Mouse (Mus musculus) MEL (cell line): Measurements from ENCODE around the gene BC003965. TPM values are rescaled to one million over a fixed set of nuclear protein-coding genes. Genes with fewer than 3 reads are reported as not detected.
A peak's percentile ranks its signal among the peaks of the same experiment; 100 is the strongest.

ENCODE experiments used
- DNase-seq: peaks from one replicate; pipeline ENCODE4 v3.0.0; 2011; ENCODE audit warnings: low read depth, low spot score
- H3K27ac ChIP-seq: 2 replicates; pipeline ENCODE4 v1.5.1; 2012; ENCODE audit warnings: low read depth, mild to moderate bottlenecking, control low read depth, low read length, moderate library complexity; ENCODE audit not compliant: control insufficient read depth
- H3K27me3 ChIP-seq, 2 experiments: fragments of 150-350 bp in 1 of 2; sonication (generic) in 1 of 2; 2 replicates each; pipeline ENCODE4 v1.6.1; 2012; ENCODE audit warnings: low read length in 2 of 2, mild to moderate bottlenecking in 2 of 2, improper control_type of control experiment in 1 of 2, moderate library complexity in 1 of 2; ENCODE audit not compliant: insufficient read depth in 2 of 2, control insufficient read depth in 1 of 2
- H3K36me3 ChIP-seq, 2 experiments: 2 replicates each; pipeline ENCODE4 v1.6.1; 2012 to 2014; ENCODE audit warnings: low read length in 2 of 2, improper control_type of control experiment in 1 of 2, inconsistent platforms in 1 of 2, mild to moderate bottlenecking in 1 of 2; ENCODE audit not compliant: insufficient read depth in 2 of 2, control insufficient read depth in 1 of 2
- H3K4me1 ChIP-seq, 2 experiments: fragments of 150-350 bp in 1 of 2; sonication (generic) in 1 of 2; 2 replicates each; pipeline ENCODE4 v1.6.1; 2012; ENCODE audit warnings: low read length in 2 of 2, improper control_type of control experiment in 1 of 2, mild to moderate bottlenecking in 1 of 2; ENCODE audit not compliant: insufficient read depth in 2 of 2, control insufficient read depth in 1 of 2
- H3K4me3 ChIP-seq, 2 experiments: fragments of 150-350 bp in 1 of 2; sonication (generic) in 1 of 2; 2 replicates each; pipeline ENCODE4 v1.5.1; 2012; ENCODE audit warnings: low read depth in 2 of 2, low read length in 2 of 2, mild to moderate bottlenecking in 2 of 2, moderate library complexity in 2 of 2, control low read depth in 1 of 2, improper control_type of control experiment in 1 of 2; ENCODE audit not compliant: control insufficient read depth in 1 of 2, insufficient read depth in 1 of 2
- H3K79me2 ChIP-seq: 2 replicates; pipeline ENCODE4 v1.6.1; 2012; ENCODE audit warnings: mild to moderate bottlenecking, low read length, moderate library complexity; ENCODE audit not compliant: control insufficient read depth, poor library complexity, insufficient read depth
- H3K9ac ChIP-seq: 2 replicates; pipeline ENCODE4 v1.6.1; 2012; ENCODE audit warnings: low read depth, mild to moderate bottlenecking, control low read depth, low read length, moderate library complexity; ENCODE audit not compliant: control insufficient read depth, poor library complexity, severe bottlenecking
- H3K9me3 ChIP-seq: fragments of 150-350 bp; sonication (generic); replicated peaks from 2 replicates; pipeline ENCODE4 v1.6.1; 2012; ENCODE audit warnings: mild to moderate bottlenecking, low read length, improper control_type of control experiment, moderate library complexity; ENCODE audit not compliant: insufficient read depth
- BHLHE40 ChIP-seq: IDR thresholded peaks from 2 replicates; pipeline ENCODE4 v1.6.1; 2012; ENCODE audit warnings: low read depth, mild to moderate bottlenecking, inconsistent platforms, low read length, improper control_type of control experiment, borderline replicate concordance
- CHD2 ChIP-seq: IDR thresholded peaks from 2 replicates; pipeline ENCODE4 v1.6.1; 2011; ENCODE audit warnings: low read length, improper control_type of control experiment
- CTCF ChIP-seq, 3 experiments: IDR thresholded peaks in 2 of 3; conservative IDR thresholded peaks in 1 of 3; 2 replicates each; pipeline ENCODE4 v1.5.1; 2011 to 2012; ENCODE audit warnings: low read length in 3 of 3, low read depth in 2 of 3, mild to moderate bottlenecking in 2 of 3, improper control_type of control experiment in 1 of 3, inconsistent platforms in 1 of 3, mixed read lengths in 1 of 3, moderate library complexity in 1 of 3; ENCODE audit not compliant: control insufficient read depth in 1 of 3, insufficient read depth in 1 of 3, poor library complexity in 1 of 3, severe bottlenecking in 1 of 3
- E2F4 ChIP-seq: IDR thresholded peaks from 2 replicates; pipeline ENCODE4 v1.6.1; 2011; ENCODE audit warnings: low read depth, low read length, improper control_type of control experiment, borderline replicate concordance
- ELF1 ChIP-seq: IDR thresholded peaks from 2 replicates; pipeline ENCODE4 v1.6.1; 2014; ENCODE audit warnings: low read depth, mild to moderate bottlenecking, inconsistent platforms, low read length, improper control_type of control experiment, moderate library complexity
- EP300 ChIP-seq, 2 experiments: IDR thresholded peaks; 2 replicates each; pipeline ENCODE4 v1.6.1; 2011; ENCODE audit warnings: improper control_type of control experiment in 2 of 2, low read length in 2 of 2, low read depth in 1 of 2, mild to moderate bottlenecking in 1 of 2
- HCFC1 ChIP-seq: IDR thresholded peaks from 2 replicates; pipeline ENCODE4 v1.6.1; 2012; ENCODE audit warnings: low read depth, mild to moderate bottlenecking, inconsistent platforms, low read length, improper control_type of control experiment, moderate library complexity
- KAT2A ChIP-seq: conservative IDR thresholded peaks from 2 replicates; pipeline ENCODE4 v1.6.1; 2012; ENCODE audit warnings: low read depth, low read length, improper control_type of control experiment, inconsistent platforms
- MAX ChIP-seq: IDR thresholded peaks from 2 replicates; pipeline ENCODE4 v1.6.1; 2011; ENCODE audit warnings: low read length, improper control_type of control experiment
- MAZ ChIP-seq: IDR thresholded peaks from 2 replicates; pipeline ENCODE4 v1.6.1; 2012; ENCODE audit warnings: low read depth, mild to moderate bottlenecking, inconsistent platforms, low read length, improper control_type of control experiment
- MEF2A ChIP-seq: IDR thresholded peaks from 2 replicates; pipeline ENCODE4 v1.6.1; 2014; ENCODE audit warnings: low read depth, mild to moderate bottlenecking, inconsistent platforms, low read length, improper control_type of control experiment; ENCODE audit not compliant: poor library complexity, insufficient replicate concordance, severe bottlenecking; ENCODE audit errors: extremely low read depth
- MYB ChIP-seq: IDR thresholded peaks from 2 replicates; pipeline ENCODE4 v1.6.1; 2011; ENCODE audit warnings: mild to moderate bottlenecking, low read depth, low read length, improper control_type of control experiment
- NELFE ChIP-seq: IDR thresholded peaks from 2 replicates; pipeline ENCODE4 v1.6.1; 2011; ENCODE audit warnings: low read depth, low read length, improper control_type of control experiment
- NRF1 ChIP-seq: IDR thresholded peaks from 2 replicates; pipeline ENCODE4 v1.6.1; 2014; ENCODE audit warnings: low read depth, mild to moderate bottlenecking, inconsistent platforms, low read length, improper control_type of control experiment, moderate library complexity; ENCODE audit not compliant: poor library complexity, insufficient read depth, severe bottlenecking
- POLR2A ChIP-seq, 2 experiments: IDR thresholded peaks; 2 replicates each; pipeline ENCODE4 v1.6.1; 2011 to 2012; ENCODE audit warnings: low read length in 2 of 2, mild to moderate bottlenecking in 2 of 2, control low read depth in 1 of 2, improper control_type of control experiment in 1 of 2, low read depth in 1 of 2, moderate library complexity in 1 of 2; ENCODE audit not compliant: control insufficient read depth in 1 of 2, insufficient read depth in 1 of 2, poor library complexity in 1 of 2
- POLR2AphosphoS2 ChIP-seq: IDR thresholded peaks from 2 replicates; pipeline ENCODE4 v1.6.1; 2011; ENCODE audit warnings: low read length, improper control_type of control experiment
- RAD21 ChIP-seq: IDR thresholded peaks from 2 replicates; pipeline ENCODE4 v1.6.1; 2011; ENCODE audit warnings: mild to moderate bottlenecking, low read depth, low read length, improper control_type of control experiment
- RCOR1 ChIP-seq: IDR thresholded peaks from 2 replicates; pipeline ENCODE4 v1.6.1; 2012; ENCODE audit warnings: low read depth, mild to moderate bottlenecking, inconsistent platforms, low read length, improper control_type of control experiment
- TCF12 ChIP-seq: IDR thresholded peaks from 2 replicates; pipeline ENCODE4 v1.6.1; 2014; ENCODE audit warnings: low read depth, mild to moderate bottlenecking, inconsistent platforms, low read length, improper control_type of control experiment, moderate library complexity
- ZC3H11A ChIP-seq: IDR thresholded peaks from 2 replicates; pipeline ENCODE4 v1.6.1; 2012; ENCODE audit warnings: low read depth, mild to moderate bottlenecking, inconsistent platforms, low read length, improper control_type of control experiment
- ZKSCAN1 ChIP-seq: IDR thresholded peaks from 2 replicates; pipeline ENCODE4 v1.6.1; 2012; ENCODE audit warnings: low read depth, mild to moderate bottlenecking, inconsistent platforms, low read length, improper control_type of control experiment, moderate library complexity
- ZNF384 ChIP-seq: IDR thresholded peaks from 2 replicates; pipeline ENCODE4 v1.6.1; 2012; ENCODE audit warnings: low read depth, mild to moderate bottlenecking, inconsistent platforms, low read length, improper control_type of control experiment
- polyA plus RNA-seq, 2 experiments: library from polyadenylated mRNA; stranded (reverse) in 1 of 2; unstranded in 1 of 2; fragments of >175 nt in 1 of 2; fragments of >200 nt in 1 of 2; gene quantifications; 2 replicates each; pipeline versions ENCODE4 v1.2.1 to v1.2.4; 2012; ENCODE audit warnings: low replicate concordance in 2 of 2, low read depth in 1 of 2; ENCODE audit not compliant: insufficient read length in 2 of 2, insufficient read depth in 1 of 2, missing spikeins in 1 of 2
- total RNA-seq: library from RNA; depleted of rRNA; stranded (reverse); fragments of 300-350 nt; gene quantifications from 2 replicates; pipeline ENCODE4 v1.2.3, GENCODE M21; 2012

Gene BC003965
- total and polyA plus RNA-seq, 3 experiments, result 22.0 to 29.2 TPM; not detected in 1

DNA sequence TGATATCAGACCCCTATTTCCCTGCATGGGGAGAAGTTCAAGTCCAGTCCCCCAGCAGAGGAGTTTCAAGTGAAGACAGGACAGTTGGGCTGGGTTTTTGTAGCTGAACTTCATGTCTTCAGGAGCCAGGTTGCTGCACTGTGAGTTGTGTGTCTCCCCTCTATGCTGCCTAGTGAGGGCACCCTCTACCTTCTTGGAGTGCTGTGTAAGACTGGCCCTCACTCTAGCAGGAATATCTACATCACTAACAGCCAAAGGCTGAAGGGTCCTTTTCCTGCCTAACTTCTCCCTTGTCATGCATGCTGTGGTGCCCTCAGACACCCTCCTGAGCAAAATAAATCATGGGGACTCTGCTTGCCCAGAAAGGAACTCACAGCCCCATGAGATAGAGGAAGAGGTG, 1.1 kb upstream of the BC003965 start:
- TF ChIP-seq MEF2A (no peak), EP300 (IDR thresholded peaks at IDR 0.05; ENCODE audit: low read depth in 1 of 2, low read length in 2 of 2) (no peak), ZKSCAN1 (no peak), NRF1 (no peak), ZC3H11A (no peak), RAD21 (peak; percentile 22), CTCF (IDR thresholded peaks at IDR 0.05 in 2 of 3, conservative IDR thresholded peaks at IDR 0.05 in 1 of 3; ENCODE audit: control insufficient read depth in 1 of 3, insufficient read depth in 1 of 3, low read depth in 2 of 3, low read length in 3 of 3, poor library complexity in 1 of 3, severe bottlenecking in 1 of 3) (peak in 1 of 3 experiments; percentile 23; a peak in 2 of 6 replicates), MAZ (no peak), ZNF384 (no peak)
- TF ChIP-seq, all 39 proteins: peak for 2
- Histone ChIP-seq H3K27me3 (peaks cover 0 to 1% of the 10 kb centered on the region in 2 experiments; a peak in 1 of 4 replicates), H3K4me3 (peak overlapping the region in 1 of 2 experiments; percentile 59; a peak in 1 of 4 replicates), H3K79me2 (peaks cover 25% of the 10 kb centered on the region), H3K9me3 (no peaks in the 10 kb centered on the region), H3K9ac (peak overlapping the region; percentile 96), H3K27ac (no peak overlapping the region), H3K4me1 (peaks cover 4 to 14% of the 10 kb centered on the region in 2 experiments), H3K36me3 (peaks cover 0 to 11% of the 10 kb centered on the region in 2 experiments; a peak in 2 of 4 replicates)
- peak; percentile 56 for DNase-seq

DNA sequence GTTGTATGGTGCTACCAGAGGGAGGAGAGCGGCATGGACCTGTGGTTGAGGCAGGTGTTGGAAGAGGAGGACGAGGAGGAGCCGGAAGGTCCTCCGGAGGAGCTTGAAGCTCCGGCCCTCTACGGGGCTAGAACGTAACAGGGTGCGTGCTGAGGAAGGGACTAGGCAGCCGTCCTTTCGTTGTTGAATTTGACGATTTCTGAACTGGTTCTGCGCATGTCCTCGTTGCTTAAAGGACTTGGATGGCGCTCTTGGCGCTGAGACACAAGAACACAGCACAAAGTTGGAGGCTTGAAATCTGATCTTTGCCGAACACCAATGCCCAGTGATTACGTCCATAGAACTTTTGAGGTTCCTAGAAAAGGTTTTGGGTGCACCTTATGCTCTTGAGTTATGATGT, 607 bp downstream of the BC003965 start:
- no peak for TF ChIP-seq E2F4
- peak; percentile 50; the same call in 1 of the 2 replicates for TF ChIP-seq NRF1
- no peak for TF ChIP-seq BHLHE40
- TF ChIP-seq MAX, result no peak
- no peak for TF ChIP-seq ELF1
- TF ChIP-seq MAZ, result no peak
- TF ChIP-seq POLR2AphosphoS2, result no peak
- TF ChIP-seq CHD2, result no peak
- no peak for TF ChIP-seq HCFC1
- TF ChIP-seq NELFE, result no peak
- no peak for TF ChIP-seq ZNF384
- TF ChIP-seq MYB, result no peak
- 0 out of 4 replicates have a peak, but pooled peaks of 1 of the 2 experiments have one; percentile 8 for TF ChIP-seq POLR2A (IDR thresholded peaks at IDR 0.05; ENCODE audit: control insufficient read depth in 1 of 2, insufficient read depth in 1 of 2, low read depth in 1 of 2, low read length in 2 of 2, poor library complexity in 1 of 2)
- TF ChIP-seq RCOR1, result no peak
- no peak for TF ChIP-seq CTCF (IDR thresholded peaks at IDR 0.05 in 2 of 3, conservative IDR thresholded peaks at IDR 0.05 in 1 of 3; ENCODE audit: control insufficient read depth in 1 of 3, insufficient read depth in 1 of 3, low read depth in 2 of 3, low read length in 3 of 3, poor library complexity in 1 of 3, severe bottlenecking in 1 of 3)
- TF ChIP-seq TCF12, result no peak
- no peak for TF ChIP-seq ZC3H11A
- no peak for TF ChIP-seq KAT2A
- TF ChIP-seq, all 39 proteins: peak for 2
- Histone ChIP-seq H3K4me1 (peaks cover 4 to 18% of the 10 kb centered on the region in 2 experiments), H3K9me3 (no peaks in the 10 kb centered on the region), H3K9ac (peak overlapping the region; percentile 85), H3K27ac (peak overlapping the region; percentile 50), H3K36me3 (peaks cover 0 to 11% of the 10 kb centered on the region in 2 experiments; a peak in 2 of 4 replicates), H3K27me3 (peaks cover 0 to 1% of the 10 kb centered on the region in 2 experiments; a peak in 1 of 4 replicates), H3K4me3 (peak overlapping the region; percentile 84 to 87), H3K79me2 (peaks cover 34% of the 10 kb centered on the region)
- peak; percentile 52 for DNase-seq
